Mouse (Mus musculus) limb, embryonic 14.5 days (tissue): ENCODE results near the gene Rhobtb1. TPM values are rescaled to one million over a fixed set of nuclear protein-coding genes. Genes with fewer than 3 reads are reported as not detected.

ENCODE experiments used
- ATAC-seq: fragments of 200-750 bp; cut with Nextera tagmentation; 2 replicates; pipeline ENCODE4 v1.8.0; 2017; ENCODE audit warnings: low read depth, moderate number of reproducible peaks, moderate TSS enrichment; ENCODE audit not compliant: low FRiP score
- DNase-seq: peaks from one replicate; pipeline ENCODE4 v3.0.0-alpha.2; 2015; ENCODE audit warnings: low spot score
- H3K27ac ChIP-seq: fragments of 300-500 bp; sonication (generic); replicated peaks from 2 replicates; pipeline ENCODE4 v1.5.1; 2014; ENCODE audit warnings: low read depth, mild to moderate bottlenecking, low read length, moderate library complexity, mixed read lengths
- H3K27me3 ChIP-seq: fragments of 300-500 bp; sonication (generic); 2 replicates; pipeline ENCODE4 v1.6.1; 2014; ENCODE audit warnings: low read length, mixed read lengths; ENCODE audit not compliant: control insufficient read depth, insufficient read depth
- H3K36me3 ChIP-seq: fragments of 300-500 bp; sonication (generic); 2 replicates; pipeline ENCODE4 v1.6.1; 2014; ENCODE audit warnings: mild to moderate bottlenecking, low read length, moderate library complexity, mixed read lengths; ENCODE audit not compliant: control insufficient read depth, insufficient read depth
- H3K4me1 ChIP-seq: fragments of 300-500 bp; sonication (generic); 2 replicates; pipeline ENCODE4 v1.6.1; 2014; ENCODE audit warnings: antibody characterized with exemption, low read length, mixed read lengths; ENCODE audit not compliant: control insufficient read depth, insufficient read depth
- H3K4me2 ChIP-seq: fragments of 300-500 bp; sonication (generic); replicated peaks from 2 replicates; pipeline ENCODE4 v1.6.1; 2014; ENCODE audit warnings: low read depth, mild to moderate bottlenecking, low read length, moderate library complexity; ENCODE audit not compliant: severe bottlenecking
- H3K4me3 ChIP-seq: fragments of 300-500 bp; sonication (generic); replicated peaks from 2 replicates; pipeline ENCODE4 v1.5.1; 2014; ENCODE audit warnings: low read length
- H3K9ac ChIP-seq: fragments of 300-500 bp; sonication (generic); 2 replicates; pipeline ENCODE4 v1.6.1; 2014; ENCODE audit warnings: mild to moderate bottlenecking, low read depth, low read length, moderate library complexity; ENCODE audit not compliant: severe bottlenecking
- H3K9me3 ChIP-seq: fragments of 300-500 bp; sonication (generic); 2 replicates; pipeline ENCODE4 v1.6.1; 2016; ENCODE audit warnings: low read length; ENCODE audit not compliant: control insufficient read depth
- POLR2A ChIP-seq: fragments of 200-500 bp; IDR thresholded peaks from 2 replicates; pipeline ENCODE4 v1.8.0; 2012; ENCODE audit warnings: inconsistent platforms, mild to moderate bottlenecking, moderate library complexity, borderline replicate concordance; ENCODE audit not compliant: insufficient read depth, insufficient read length; ENCODE audit errors: extremely low read depth
- WGBS: fragments of 180-500 bp; shearing (Covaris S2); extraction: QIAGEN DNeasy Blood & Tissue Kit; methylation state at CpG from one replicate; pipeline ENCODE4 v1.1.7; 2014; 5-methylcytosine and 5-hydroxymethylcytosine counted together
- polyA plus RNA-seq, 2 experiments: library from polyadenylated mRNA; depleted of rRNA in 1 of 2; stranded (reverse) in 1 of 2; unstranded in 1 of 2; fragments of >200 nt; fragmentation: Nextera tagmentation in 1 of 2; extraction: Ambion mirVana in 1 of 2; gene quantifications; 2 replicates each; pipeline versions ENCODE4 v1.2.1 to v1.2.3; 2012 to 2014

Gene Rhobtb1
- polyA plus RNA-seq, 2 experiments, result 17.5 to 35.0 TPM

GRCm38 (mm10) chr10:69107253-69107652 is 44.0 kb upstream of the Rhobtb1 start:
- Histone ChIP-seq H3K27me3 (no peaks in the 10 kb centered on the region), H3K9ac (no peak overlapping the region), H3K36me3 (no peaks in the 10 kb centered on the region), H3K27ac (no peak overlapping the region), H3K4me2 (no peak overlapping the region), H3K9me3 (no peaks in the 10 kb centered on the region), H3K4me1 (peaks cover 18% of the 10 kb centered on the region), H3K4me3 (no peak overlapping the region)
- 33% methylated on average over 8 of the region's 8 CpGs for WGBS
- no peak for TF ChIP-seq POLR2A
- ATAC-seq (no peak), DNase-seq (peak; percentile 66)

- H3K36me3 ChIP-seq, result no peaks in the 10 kb centered on the region
- DNase-seq, result no peak
- no peak overlapping the region for H3K9ac ChIP-seq
Observed at GRCm38 (mm10) chr10:69114384-69114783, 36.9 kb upstream of the Rhobtb1 start.

GRCm38 (mm10) chr10:69117996-69118395 is 33.2 kb upstream of the Rhobtb1 start:
- Histone ChIP-seq H3K36me3 (no peaks in the 10 kb centered on the region), H3K9me3 (peaks cover 3% of the 10 kb centered on the region; the same call in 1 of the 2 replicates), H3K4me1 (peaks cover 17% of the 10 kb centered on the region), H3K27me3 (no peaks in the 10 kb centered on the region), H3K9ac (no peak overlapping the region), H3K4me2 (no peak overlapping the region), H3K27ac (no peak overlapping the region), H3K4me3 (no peak overlapping the region)
- ATAC-seq (no peak), DNase-seq (no peak)
- TF ChIP-seq POLR2A, result no peak

More at GRCm38 (mm10) chr10:69114384-69114783, 36.9 kb upstream of the Rhobtb1 start:
- Histone ChIP-seq H3K4me3 (no peak overlapping the region), H3K27me3 (no peaks in the 10 kb centered on the region), H3K4me2 (no peak overlapping the region), H3K4me1 (peaks cover 10% of the 10 kb centered on the region), H3K27ac (no peak overlapping the region), H3K9me3 (peaks cover 3% of the 10 kb centered on the region; the same call in 1 of the 2 replicates)
- ATAC-seq, result no peak
- TF ChIP-seq POLR2A, result no peak

DNA sequence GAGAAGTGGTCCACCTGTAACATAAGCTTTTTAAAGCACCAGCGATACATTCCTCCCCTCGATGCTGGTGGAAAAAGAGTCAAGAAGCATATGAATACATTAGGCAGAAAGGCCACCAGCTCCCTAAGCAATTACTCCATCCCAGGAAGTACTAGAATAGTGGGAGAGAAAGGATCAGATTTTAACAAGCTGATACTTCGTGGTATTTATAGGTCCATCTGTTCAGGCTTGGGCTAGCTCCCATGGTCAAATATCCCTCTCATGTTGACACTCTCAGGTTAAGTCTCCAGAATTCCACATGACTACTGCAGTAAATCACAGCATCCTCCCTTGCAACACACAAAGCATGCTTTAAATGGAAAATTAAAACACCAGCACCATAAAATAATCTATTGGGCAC is 32.3 kb upstream of the Rhobtb1 start:
- TF ChIP-seq POLR2A, result no peak
- no peaks in the 10 kb centered on the region; the same call in 1 of the 2 replicates for H3K9me3 ChIP-seq

DNA sequence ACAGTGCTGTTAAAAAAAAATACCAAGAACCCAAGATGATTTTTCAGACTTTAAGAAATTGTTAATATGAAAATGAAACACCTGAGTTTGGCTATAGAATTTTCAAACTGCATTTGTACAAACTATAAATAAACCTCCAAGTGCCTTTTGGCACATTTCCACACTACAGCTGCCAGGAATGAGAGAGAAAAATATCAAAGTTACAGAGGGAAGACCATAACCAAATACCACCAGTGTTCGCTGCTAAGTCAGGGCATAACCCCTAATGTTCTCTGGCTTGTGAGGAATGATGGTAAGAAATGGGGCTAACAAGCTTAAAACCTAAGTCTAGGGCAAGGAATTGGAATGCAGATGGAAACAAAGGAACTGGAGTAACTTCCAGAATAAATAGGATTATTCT is 31.8 kb upstream of the Rhobtb1 start:
- Histone ChIP-seq H3K4me2 (no peak overlapping the region), H3K27me3 (no peaks in the 10 kb centered on the region), H3K36me3 (no peaks in the 10 kb centered on the region), H3K9ac (no peak overlapping the region), H3K27ac (0 out of 2 replicates have a peak overlapping the region, but pooled peaks have one; percentile 48), H3K4me3 (no peak overlapping the region), H3K4me1 (peaks cover 17% of the 10 kb centered on the region), H3K9me3 (no peaks in the 10 kb centered on the region; the same call in 1 of the 2 replicates)
- peak; percentile 55 for DNase-seq
- no peak for ATAC-seq
- TF ChIP-seq POLR2A, result no peak
- WGBS, result 30% methylated on average over 1 of the region's 1 CpGs

More for the DNA sequence above, 32.3 kb upstream of the Rhobtb1 start:
- H3K9ac ChIP-seq, result no peak overlapping the region
- H3K27ac ChIP-seq, result 0 out of 2 replicates have a peak overlapping the region, but pooled peaks have one; percentile 26
- peaks cover 17% of the 10 kb centered on the region for H3K4me1 ChIP-seq
- no peaks in the 10 kb centered on the region for H3K36me3 ChIP-seq
- WGBS, result 23% methylated on average over 3 of the region's 3 CpGs
- ATAC-seq (peak; percentile 68; the same call in 1 of the 2 replicates), DNase-seq (no peak)
- 0 out of 2 replicates have a peak overlapping the region, but pooled peaks have one; percentile 7 for H3K4me2 ChIP-seq
- H3K4me3 ChIP-seq, result no peak overlapping the region
- no peaks in the 10 kb centered on the region for H3K27me3 ChIP-seq
